Mouse (Mus musculus) embryonic stem cell, embryonic (primary cell): Measurements from ENCODE around the gene Sema4d.

Source experiments
- CTCF ChIA-PET, 4 experiments: fragments of 300-600 bp in 2 of 4; fragments of 350-600 bp in 2 of 4; sonication (Branson Sonifier 250); formaldehyde crosslinking; loops; one replicate each; lab custom pipeline; 2022; ENCODE audit warnings: inconsistent platforms in 2 of 4; lab: Charles Lee
- POLR2A ChIA-PET, 4 experiments: fragments of 300-600 bp in 2 of 4; fragments of 350-600 bp in 2 of 4; sonication (Branson Sonifier 250); formaldehyde crosslinking; loops; one replicate each; lab custom pipeline; 2022; ENCODE audit warnings: antibody characterized with exemption in 4 of 4, inconsistent platforms in 1 of 4; lab: Charles Lee

Gene Sema4d

DNA sequence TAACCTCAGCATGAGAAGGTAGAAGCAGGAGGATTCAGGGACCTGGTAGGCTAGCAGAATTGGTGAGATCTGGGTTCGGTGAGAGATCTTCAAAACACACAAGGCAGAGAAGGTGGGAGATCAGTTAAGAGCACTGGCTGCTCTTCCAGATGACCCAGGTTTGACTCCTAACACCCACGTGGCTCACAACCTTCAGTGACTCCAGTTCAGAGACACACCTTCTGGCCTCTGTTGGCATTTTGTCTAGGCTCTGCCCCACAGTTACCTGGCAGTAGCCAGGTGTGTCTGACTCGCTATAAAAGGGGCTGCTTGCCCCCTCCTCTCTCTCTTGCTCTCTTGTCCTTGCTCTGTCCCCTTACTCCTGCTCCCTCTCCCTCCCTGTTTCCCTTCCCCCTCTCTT is 28.4 kb upstream of the Sema4d start:
- ChIA-PET CTCF (no interaction called here), POLR2A (no interaction called here)

DNA sequence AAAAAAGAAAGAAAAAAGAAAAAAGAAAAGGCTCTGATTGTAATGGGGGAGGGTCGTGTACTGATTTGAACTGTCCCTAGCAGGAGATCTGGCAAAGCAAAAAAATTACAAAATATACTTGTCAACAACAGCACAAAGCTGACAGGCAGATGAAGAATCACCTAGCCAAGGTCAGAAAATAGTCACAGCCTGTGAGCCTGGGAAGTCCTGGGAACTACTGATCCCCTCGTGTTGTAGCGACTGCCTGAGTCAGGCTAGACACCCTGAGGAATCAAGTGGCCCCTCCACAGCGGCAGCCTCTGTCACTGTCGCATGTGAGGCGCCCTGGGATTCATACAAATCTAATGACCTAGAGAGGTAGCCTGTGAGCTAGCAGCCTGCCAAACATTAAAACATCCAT is 25.8 kb upstream of the Sema4d start:
- ChIA-PET CTCF (interaction anchor here in 1 of 4 experiments (1.3 kb wide), 1 partner anchor 9 kb away, joined by 3 read pairs; no protein-coding TSS in a partner anchor), POLR2A (interaction anchor here in 2 of 4 experiments (0.8 to 1.2 kb wide), 2 partner anchors 13 to 129 kb away, joined by 3 read pairs; no protein-coding TSS in a partner anchor)

DNA sequence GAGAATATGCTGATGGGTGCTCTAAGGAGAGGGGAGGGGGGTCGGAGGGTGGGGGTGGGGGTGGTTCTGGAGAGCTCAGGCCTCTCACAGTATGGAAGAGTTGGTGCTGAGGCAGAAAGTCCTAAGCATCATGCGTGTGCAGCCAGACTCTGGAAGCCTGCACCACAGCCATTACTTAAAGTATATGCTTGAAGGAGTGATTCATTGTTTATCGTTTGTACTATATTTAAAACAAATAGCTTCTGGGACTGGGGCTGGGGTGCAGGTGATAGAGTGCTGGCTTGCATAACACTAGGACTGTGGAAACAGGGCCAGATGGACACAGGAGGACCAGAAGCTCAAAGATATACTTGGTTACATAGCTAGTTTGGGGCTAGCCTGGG is 25.4 kb upstream of the Sema4d start:
- POLR2A ChIA-PET = interaction anchor here in 1 of 4 experiments (0.5 kb wide), 1 partner anchor 169 kb away, joined by 4 read pairs; no protein-coding TSS in a partner anchor
- CTCF ChIA-PET = interaction anchor here in 1 of 4 experiments (1.3 kb wide), 1 partner anchor 9 kb away, joined by 3 read pairs; no protein-coding TSS in a partner anchor

DNA sequence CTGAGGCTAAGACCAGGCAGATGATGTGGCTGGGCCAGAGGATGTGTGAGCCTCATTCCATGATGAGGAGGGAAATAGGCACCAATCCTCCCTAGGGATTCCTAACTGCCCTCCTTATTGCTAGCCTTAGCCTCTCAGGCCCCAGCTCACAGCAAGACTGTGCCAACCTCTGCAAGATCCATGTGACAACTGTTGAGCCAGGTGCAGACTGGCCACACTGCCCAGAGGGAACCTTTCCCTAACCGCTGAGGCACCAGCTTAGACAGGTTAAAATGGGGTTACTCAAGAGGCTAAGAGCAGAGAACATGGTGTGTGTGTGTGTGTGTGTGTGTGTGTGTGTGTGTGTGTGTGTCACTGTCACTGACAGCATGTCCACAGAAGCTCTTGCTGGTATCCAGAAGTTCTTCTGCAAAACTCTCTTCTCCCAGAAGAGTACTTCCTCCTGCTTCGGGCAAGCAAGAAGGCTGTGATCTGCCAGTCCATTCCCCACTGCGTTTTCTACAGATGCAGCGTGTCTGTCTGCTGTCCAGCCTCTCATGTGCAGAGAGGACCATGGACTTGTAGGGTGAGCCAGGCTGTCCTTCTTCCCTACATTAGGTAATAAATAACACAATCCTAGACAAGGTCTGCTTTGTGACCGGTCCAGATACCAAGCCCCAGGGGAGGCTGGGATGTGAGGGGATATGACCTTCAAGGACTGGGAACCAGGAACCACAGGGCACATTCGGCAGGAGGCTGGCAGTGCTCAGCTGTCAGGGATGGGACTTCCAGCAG is 24.8 kb upstream of the Sema4d start:
- ChIA-PET POLR2A (interaction anchor here in 2 of 4 experiments (0.5 to 0.6 kb wide), 3 partner anchors 66 to 168 kb away, joined by 3 to 4 read pairs (median 3); no protein-coding TSS in a partner anchor), CTCF (interaction anchor here in 3 of 4 experiments (0.6 to 1.3 kb wide), 4 partner anchors 10 to 870 kb away, joined by 3 to 4 read pairs (median 3); no protein-coding TSS in a partner anchor)

- ChIA-PET CTCF (interaction anchor here (0.5 to 2.2 kb wide), 8 partner anchors 9 to 788 kb away, joined by 3 to 8 read pairs (median 3); partner anchors contain the start of gene Secisbp2 (in 1 of the 4)), POLR2A (no interaction called here)
Observed at GRCm38 (mm10) chr13:51816559-51817041, 23.1 kb upstream of the Sema4d start.

- CTCF ChIA-PET = interaction anchor here (0.5 to 2.2 kb wide), 8 partner anchors 9 to 788 kb away, joined by 3 to 8 read pairs (median 3); partner anchors contain the start of gene Secisbp2 (in 1 of the 4)
- POLR2A ChIA-PET = interaction anchor here in 1 of 4 experiments (0.7 kb wide), 1 partner anchor 985 kb away, joined by 3 read pairs; no protein-coding TSS in a partner anchor
Observed at GRCm38 (mm10) chr13:51815865-51816504, 22.4 kb upstream of the Sema4d start.

DNA sequence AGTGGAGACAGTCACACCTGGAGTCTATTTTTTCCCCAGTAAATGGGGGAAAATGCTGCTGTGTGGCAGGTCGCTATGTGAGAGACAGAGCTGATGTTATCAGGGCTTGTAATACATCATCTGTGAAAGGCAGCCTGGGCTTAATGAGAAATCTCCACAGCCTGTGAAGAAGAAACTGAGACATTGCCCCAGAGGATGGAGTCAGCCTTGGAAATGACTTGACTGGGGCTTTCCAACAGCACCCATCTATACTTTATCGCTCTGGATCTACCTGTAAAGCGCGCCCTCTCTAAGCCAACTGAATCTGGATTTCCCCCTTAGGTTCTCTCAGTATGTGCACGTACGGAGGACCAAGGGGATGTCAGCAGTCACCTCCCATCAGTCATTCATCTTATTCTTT is 21.1 kb upstream of the Sema4d start:
- POLR2A ChIA-PET = no interaction called here
- CTCF ChIA-PET = interaction anchor here in 1 of 4 experiments (0.6 kb wide), 1 partner anchor 780 kb away, joined by 4 read pairs; no protein-coding TSS in a partner anchor

DNA sequence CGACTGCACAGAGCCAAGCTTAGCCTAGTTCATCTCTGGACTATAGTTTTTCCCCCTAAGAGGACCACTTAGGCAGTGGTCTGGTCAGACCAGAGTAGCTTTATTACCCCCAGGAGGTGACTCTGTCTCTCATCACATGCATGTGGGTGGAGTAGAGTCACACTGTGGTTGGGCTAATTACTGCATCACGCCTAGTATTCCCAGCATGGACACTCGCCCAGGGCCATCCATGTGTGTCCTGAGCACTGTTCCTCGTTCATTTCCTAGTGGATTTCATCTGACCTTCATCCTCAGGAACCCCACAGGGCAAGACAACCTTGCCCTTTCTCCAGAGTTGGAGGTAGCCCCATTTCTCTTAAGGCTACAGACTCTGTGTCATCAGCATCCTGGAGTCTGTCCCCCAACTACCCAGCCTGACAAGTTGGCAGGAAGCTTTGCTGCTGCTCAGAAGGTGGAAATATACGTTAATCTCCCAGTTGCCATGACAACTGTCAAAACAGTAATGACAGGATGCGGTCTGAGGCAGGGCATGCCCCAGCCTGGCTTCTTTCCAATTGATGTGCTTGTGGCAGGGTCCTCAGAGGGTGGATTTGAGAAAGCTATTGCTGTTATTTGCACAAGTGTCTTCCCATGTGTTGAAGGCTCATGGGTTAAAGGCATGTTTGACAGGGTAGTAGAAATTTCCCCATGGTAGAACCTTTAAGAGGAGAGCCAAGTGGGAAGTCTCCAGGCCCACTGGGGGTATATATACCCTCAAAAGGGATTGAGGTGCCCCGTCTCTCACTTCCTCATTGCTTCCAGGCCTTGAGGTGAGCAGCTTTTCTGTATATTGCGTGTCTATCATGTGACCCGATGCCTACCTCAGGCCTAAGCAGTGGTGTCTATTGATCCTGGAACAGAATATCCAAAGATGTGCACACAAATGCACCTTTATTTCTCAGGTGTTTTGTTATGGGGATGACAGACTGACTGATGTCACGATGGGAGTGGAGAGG is 20.4 kb upstream of the Sema4d start:
- ChIA-PET POLR2A (interaction anchor here in 1 of 4 experiments (1.1 kb wide), 1 partner anchor 163 kb away, joined by 3 read pairs; the partner anchor contains the start of gene Secisbp2), CTCF (interaction anchor here in 1 of 4 experiments (0.6 kb wide), 1 partner anchor 781 kb away, joined by 4 read pairs; no protein-coding TSS in a partner anchor)

DNA sequence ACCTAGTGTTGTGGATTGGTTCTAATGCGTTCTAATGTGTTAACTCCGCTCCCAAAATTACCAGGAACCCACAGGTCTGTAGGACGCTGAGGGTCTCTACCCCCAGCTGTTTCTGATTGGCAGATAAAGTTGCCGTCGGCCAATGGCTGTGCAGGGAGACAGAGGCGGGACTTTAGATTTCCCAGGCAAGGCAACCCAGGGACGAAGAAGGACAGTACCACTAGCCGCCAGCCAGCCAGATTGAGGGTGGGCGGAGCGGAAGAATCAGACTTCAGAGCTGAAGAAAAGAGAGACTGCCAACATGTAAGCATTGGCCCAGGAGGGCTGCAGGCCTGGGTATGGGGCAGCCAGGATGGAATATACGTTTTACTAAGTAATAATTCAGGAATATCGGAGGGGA is 14.6 kb upstream of the Sema4d start:
- ChIA-PET POLR2A (interaction anchor here in 3 of 4 experiments (0.6 to 2.0 kb wide), 8 partner anchors 10 to 157 kb away, joined by 3 to 5 read pairs (median 3); partner anchors contain the start of gene Secisbp2 (in 1 of the 3)), CTCF (interaction anchor here in 3 of 4 experiments (0.6 to 1.2 kb wide), 4 partner anchors 11 to 771 kb away, joined by 3 to 4 read pairs (median 3); no protein-coding TSS in a partner anchor)

GRCm38 (mm10) chr13:51806220-51806619 is 12.7 kb upstream of the Sema4d start:
- POLR2A ChIA-PET = interaction anchor here in 1 of 4 experiments (1.1 kb wide), 1 partner anchor 155 kb away, joined by 3 read pairs; the partner anchor contains the start of gene Secisbp2
- CTCF ChIA-PET = no interaction called here

- ChIA-PET POLR2A (interaction anchor here in 1 of 4 experiments (1.1 kb wide), 1 partner anchor 154 kb away, joined by 3 read pairs; the partner anchor contains the start of gene Secisbp2), CTCF (no interaction called here)
Observed at GRCm38 (mm10) chr13:51805634-51806033, 12.1 kb upstream of the Sema4d start.

DNA sequence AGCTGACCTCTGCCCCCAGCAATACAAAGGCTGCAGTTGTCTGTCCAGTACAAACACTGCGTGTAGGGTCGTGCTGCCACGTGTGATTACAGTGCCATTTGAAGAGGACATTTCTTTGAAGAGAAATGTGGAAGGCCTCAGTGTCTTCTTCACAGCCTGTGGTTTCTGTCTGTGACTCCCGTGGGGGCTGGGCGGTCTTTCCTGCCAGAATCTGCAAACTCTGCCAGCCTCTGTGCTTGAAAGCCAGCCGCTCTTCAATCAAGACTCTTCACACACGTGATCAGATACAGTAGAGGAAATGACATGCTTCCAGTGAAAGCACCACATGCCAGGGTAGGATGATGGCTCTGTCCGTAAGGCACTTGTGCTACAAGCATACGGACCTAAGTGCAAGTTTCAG is 7.4 kb upstream of the Sema4d start:
- ChIA-PET CTCF (no interaction called here), POLR2A (interaction anchor here in 1 of 4 experiments (0.7 kb wide), 1 partner anchor 1104 kb away, joined by 3 read pairs; no protein-coding TSS in a partner anchor)

- ChIA-PET POLR2A (interaction anchor here in 3 of 4 experiments (0.6 to 0.7 kb wide), 3 partner anchors 178 to 1105 kb away, joined by 3 read pairs; no protein-coding TSS in a partner anchor), CTCF (no interaction called here)
Observed at GRCm38 (mm10) chr13:51799735-51800522, 6.4 kb upstream of the Sema4d start.

DNA sequence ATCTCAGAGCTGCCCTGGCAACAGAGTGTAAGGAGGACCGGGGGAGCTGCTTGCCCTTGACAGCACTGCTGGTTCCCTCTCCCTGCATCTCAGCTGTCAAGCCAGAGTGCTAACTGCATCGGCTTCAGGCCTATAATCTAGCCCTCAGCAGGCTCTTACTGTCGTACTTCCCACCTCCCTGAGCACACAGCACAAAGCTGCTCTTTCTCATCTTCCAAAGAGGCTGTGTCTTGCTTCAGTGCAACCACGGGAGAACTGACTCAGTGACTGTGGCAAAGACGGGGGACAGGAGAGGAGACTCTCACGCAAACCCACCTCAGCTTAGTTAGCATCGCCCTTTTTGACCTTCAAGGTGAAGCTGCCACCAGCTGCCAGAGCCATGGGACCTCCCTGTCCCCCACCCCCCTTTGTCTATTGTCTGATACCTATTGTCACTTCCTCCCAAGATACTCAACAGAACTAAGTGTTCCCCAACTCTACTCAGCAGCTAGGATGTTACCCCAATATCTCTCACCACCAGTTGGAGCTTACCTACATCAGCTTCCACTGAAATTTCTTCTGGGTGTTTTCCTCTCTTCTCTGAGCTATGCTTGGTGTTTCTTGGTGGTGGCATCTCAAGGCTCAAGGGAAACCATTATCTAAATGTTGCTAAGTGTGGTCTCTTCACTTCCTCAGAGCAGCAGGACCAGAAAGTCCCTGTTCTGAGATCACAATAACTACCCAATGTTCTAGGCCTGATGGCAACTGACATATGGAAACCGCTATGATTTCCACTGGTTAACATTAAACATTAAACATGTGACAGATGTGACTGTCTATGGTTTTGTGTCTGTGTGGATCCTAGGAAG is 4.6 kb upstream of the Sema4d start:
- POLR2A ChIA-PET = interaction anchor here in 3 of 4 experiments (0.6 to 1.7 kb wide), 7 partner anchors 10 to 177 kb away, joined by 3 to 7 read pairs (median 4); no protein-coding TSS in a partner anchor
- CTCF ChIA-PET = interaction anchor here in 2 of 4 experiments (0.5 to 1.2 kb wide), 4 partner anchors 10 to 857 kb away, joined by 3 to 11 read pairs (median 4); no protein-coding TSS in a partner anchor

DNA sequence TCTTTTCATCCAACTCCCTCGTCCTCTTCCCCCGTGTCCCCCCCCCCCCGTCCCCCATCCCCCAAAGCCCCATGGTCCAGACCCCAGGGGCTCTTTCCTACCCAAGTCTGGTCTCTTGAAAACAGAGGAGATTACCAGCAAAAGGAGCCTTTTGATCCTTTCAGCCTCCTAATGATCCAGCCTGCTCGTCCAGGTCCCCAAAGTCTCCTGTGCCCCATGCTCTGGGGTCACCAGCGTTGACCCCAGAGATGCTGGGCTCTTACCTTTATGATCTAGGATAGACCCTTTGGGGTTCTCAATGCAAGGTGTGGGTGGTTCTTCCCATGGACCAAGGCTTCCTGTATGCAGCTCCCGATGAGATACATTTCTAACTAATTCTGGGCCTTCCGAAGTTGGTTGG is 401 bp upstream of the Sema4d start:
- CTCF ChIA-PET = interaction anchor here in 1 of 4 experiments (0.5 kb wide), 1 partner anchor 175 kb away, joined by 6 read pairs; no protein-coding TSS in a partner anchor
- POLR2A ChIA-PET = interaction anchor here in 2 of 4 experiments (1.2 to 2.1 kb wide), 5 partner anchors 42 to 143 kb away, joined by 3 to 9 read pairs (median 4); partner anchors contain the start of gene Secisbp2 (in 1 of the 2)
